Mouse (Mus musculus): Measurements from ENCODE around the gene Tenm4. TPM values are rescaled to one million over a fixed set of nuclear protein-coding genes. Genes with fewer than 3 reads are reported as not detected.

The Tenm4 gene
- total and polyA plus RNA-seq, 3 experiments, result 0.03 to 0.26 (median 0.04) TPM

- Histone ChIP-seq H3K9ac (ENCODE audit: insufficient read depth, low read depth) (no peak overlapping the region), H3K79me2 (replicated peaks; ENCODE audit: control insufficient read depth, extremely low read depth, insufficient read depth, poor library complexity, severe bottlenecking) (no peaks in the 10 kb centered on the region), H3K4me3 (replicated peaks in 1 of 3; ENCODE audit: low read depth in 2 of 3, low read length in 2 of 3, poor library complexity in 1 of 3) (no peak overlapping the region), H3K36me3 (replicated peaks in 1 of 2; ENCODE audit: control insufficient read depth in 1 of 2, insufficient read depth in 1 of 2, low read length in 1 of 2) (no peaks in the 10 kb centered on the region), H3K9me3 (replicated peaks; ENCODE audit: low read length) (no peaks in the 10 kb centered on the region), H3K27ac (ENCODE audit: insufficient read depth, low read depth) (no peak overlapping the region), H3K4me1 (ENCODE audit: control insufficient read depth in 1 of 2, insufficient read depth in 2 of 2) (no peaks in the 10 kb centered on the region), H3K4me2 (ENCODE audit: insufficient read depth, low read depth, poor library complexity, severe bottlenecking) (no peak overlapping the region), H3K27me3 (replicated peaks) (no peaks in the 10 kb centered on the region)
- TF ChIP-seq RCOR1 (conservative IDR thresholded peaks at IDR 0.05; ENCODE audit: low read depth, low read length) (no peak), ZNF384 (IDR thresholded peaks at IDR 0.05; ENCODE audit: low read depth, low read length) (no peak), USF2 (conservative IDR thresholded peaks at IDR 0.05; ENCODE audit: low read depth, low read length) (no peak), CHD2 (IDR thresholded peaks at IDR 0.05; ENCODE audit: low read length) (no peak), UBTF (IDR thresholded peaks at IDR 0.05; ENCODE audit: low read depth, low read length) (no peak), MAFK (IDR thresholded peaks at IDR 0.05; ENCODE audit: insufficient replicate concordance, low read length) (no peak), PAX5 (IDR thresholded peaks at IDR 0.05; ENCODE audit: low read length) (no peak), RAD21 (IDR thresholded peaks at IDR 0.05; ENCODE audit: low read depth, low read length) (no peak), ETS1 (conservative IDR thresholded peaks at IDR 0.05; ENCODE audit: low read depth, low read length) (no peak), TBP (conservative IDR thresholded peaks at IDR 0.05; ENCODE audit: low read depth, low read length) (no peak), GABPA (IDR thresholded peaks at IDR 0.05; ENCODE audit: insufficient replicate concordance, low read depth, low read length) (no peak), ZC3H11A (IDR thresholded peaks at IDR 0.05; ENCODE audit: low read depth, low read length) (no peak), NELFE (IDR thresholded peaks at IDR 0.05; ENCODE audit: low read depth, low read length) (no peak), POLR2AphosphoS2 (IDR thresholded peaks at IDR 0.05; ENCODE audit: low read depth, low read length) (no peak), ELF1 (IDR thresholded peaks at IDR 0.05; ENCODE audit: low read depth, low read length) (no peak), TCF12 (IDR thresholded peaks at IDR 0.05; ENCODE audit: low read depth, low read length) (no peak)
- dilution Hi-C loops (cut with MboI; ENCODE audit: extremely low pct_ligation_motif_present, extremely low pct_unique_long_range_greater_than_20kb, low sequenced_read_pairs) (no loop called here), in situ Hi-C loops (cut with MboI; ENCODE audit: low pct_ligation_motif_present, low pct_unique_long_range_greater_than_20kb, low sequenced_read_pairs) (loop anchor here (5.0 to 25.0 kb wide), 2 partner anchors 139 to 211 kb away; no protein-coding TSS in a partner anchor)
- DNase-seq (ENCODE audit: extremely low read depth), result no peak
Observed at GRCm38 (mm10) chr7:96773585-96774225, 602.7 kb downstream of the Tenm4 start.

- Histone ChIP-seq H3K4me1 (ENCODE audit: control insufficient read depth in 1 of 2, insufficient read depth in 2 of 2) (no peaks in the 10 kb centered on the region), H3K27me3 (replicated peaks) (no peaks in the 10 kb centered on the region), H3K4me3 (replicated peaks in 1 of 3; ENCODE audit: low read depth in 2 of 3, low read length in 2 of 3, poor library complexity in 1 of 3) (no peak overlapping the region), H3K9me3 (replicated peaks; ENCODE audit: low read length) (no peaks in the 10 kb centered on the region), H3K27ac (ENCODE audit: insufficient read depth, low read depth) (no peak overlapping the region), H3K79me2 (replicated peaks; ENCODE audit: control insufficient read depth, extremely low read depth, insufficient read depth, poor library complexity, severe bottlenecking) (no peaks in the 10 kb centered on the region), H3K36me3 (replicated peaks in 1 of 2; ENCODE audit: control insufficient read depth in 1 of 2, insufficient read depth in 1 of 2, low read length in 1 of 2) (no peaks in the 10 kb centered on the region), H3K4me2 (ENCODE audit: insufficient read depth, low read depth, poor library complexity, severe bottlenecking) (no peak overlapping the region), H3K9ac (ENCODE audit: insufficient read depth, low read depth) (no peak overlapping the region)
- no peak for DNase-seq (ENCODE audit: extremely low read depth)
- in situ Hi-C loops (cut with MboI; ENCODE audit: low pct_ligation_motif_present, low pct_unique_long_range_greater_than_20kb, low sequenced_read_pairs) (no loop called here), dilution Hi-C loops (cut with MboI; ENCODE audit: extremely low pct_ligation_motif_present, extremely low pct_unique_long_range_greater_than_20kb, low sequenced_read_pairs) (no loop called here)
- TF ChIP-seq GABPA (IDR thresholded peaks at IDR 0.05; ENCODE audit: insufficient replicate concordance, low read depth, low read length) (no peak), TCF12 (IDR thresholded peaks at IDR 0.05; ENCODE audit: low read depth, low read length) (no peak), SMC3 (IDR thresholded peaks at IDR 0.05; ENCODE audit: low read depth, low read length) (no peak), UBTF (IDR thresholded peaks at IDR 0.05; ENCODE audit: low read depth, low read length) (no peak), SIN3A (IDR thresholded peaks at IDR 0.05; ENCODE audit: low read length) (no peak), CHD2 (IDR thresholded peaks at IDR 0.05; ENCODE audit: low read length) (no peak), CTCF (conservative IDR thresholded peaks at IDR 0.05 in 1 of 2, IDR thresholded peaks at IDR 0.05 in 1 of 2; ENCODE audit: low read depth in 2 of 2, low read length in 2 of 2) (no peak), IRF4 (IDR thresholded peaks at IDR 0.05; ENCODE audit: low read depth, low read length) (no peak), TBP (conservative IDR thresholded peaks at IDR 0.05; ENCODE audit: low read depth, low read length) (no peak), ZC3H11A (IDR thresholded peaks at IDR 0.05; ENCODE audit: low read depth, low read length) (no peak), JUN (IDR thresholded peaks at IDR 0.05; ENCODE audit: insufficient read depth, low read depth, low read length) (no peak), MAX (IDR thresholded peaks at IDR 0.05; ENCODE audit: low read length) (no peak), NELFE (IDR thresholded peaks at IDR 0.05; ENCODE audit: low read depth, low read length) (no peak), MEF2A (IDR thresholded peaks at IDR 0.05; ENCODE audit: borderline replicate concordance, low read depth, low read length) (no peak), ETS1 (conservative IDR thresholded peaks at IDR 0.05; ENCODE audit: low read depth, low read length) (no peak), POLR2A (IDR thresholded peaks at IDR 0.05; ENCODE audit: low read depth, low read length) (no peak), RCOR1 (conservative IDR thresholded peaks at IDR 0.05; ENCODE audit: low read depth, low read length) (no peak), ELF1 (IDR thresholded peaks at IDR 0.05; ENCODE audit: low read depth, low read length) (no peak), CHD1 (IDR thresholded peaks at IDR 0.05; ENCODE audit: low read depth, low read length) (no peak), BHLHE40 (IDR thresholded peaks at IDR 0.05; ENCODE audit: low read depth, low read length) (no peak)
Observed at GRCm38 (mm10) chr7:96775080-96775486, 604.0 kb downstream of the Tenm4 start.

Data from CH12.LX (cell line).